Mouse (Mus musculus) adrenal gland, postnatal 14 days (tissue): Measurements from ENCODE around the gene Ccer2. TPM values are rescaled to one million over a fixed set of nuclear protein-coding genes. Genes with fewer than 3 reads are reported as not detected.

ENCODE experiments used
- DNase-seq: peaks from one replicate; pipeline ENCODE4 v3.0.0; 2021; ENCODE audit warnings: mixed read lengths
- total RNA-seq: library from RNA; stranded (reverse); gene quantifications from 2 replicates; pipeline ENCODE4 v1.2.3, GENCODE M21; 2021

Gene Ccer2
- total RNA-seq, 1 experiment from 2014 or later, result not detected

GRCm38 (mm10) chr7:28790066-28790806 lies 34.3 kb downstream of the Ccer2 start:
- DNase-seq, result peak; percentile 32

GRCm38 (mm10) chr7:28791706-28792105 lies 35.7 kb downstream of the Ccer2 start:
- DNase-seq, result peak; percentile 21

- no peak for DNase-seq
Observed at GRCm38 (mm10) chr7:28792391-28793185, 36.6 kb downstream of the Ccer2 start.

GRCm38 (mm10) chr7:28793834-28794233 lies 37.9 kb downstream of the Ccer2 start:
- DNase-seq, result peak; percentile 43

- DNase-seq, result no peak
Observed at GRCm38 (mm10) chr7:28794496-28794895, 38.5 kb downstream of the Ccer2 start.

- no peak for DNase-seq
Observed at GRCm38 (mm10) chr7:28795832-28796231, 39.9 kb downstream of the Ccer2 start.

GRCm38 (mm10) chr7:28796562-28796975 lies 40.6 kb downstream of the Ccer2 start:
- DNase-seq, result peak; percentile 94

GRCm38 (mm10) chr7:28799994-28800393 lies 44.0 kb downstream of the Ccer2 start:
- no peak for DNase-seq

GRCm38 (mm10) chr7:28801451-28801850 lies 45.5 kb downstream of the Ccer2 start:
- no peak for DNase-seq

GRCm38 (mm10) chr7:28801901-28802670 lies 46.1 kb downstream of the Ccer2 start:
- peak; percentile 61 for DNase-seq

GRCm38 (mm10) chr7:28802846-28803588 lies 47.0 kb downstream of the Ccer2 start:
- DNase-seq, result no peak

GRCm38 (mm10) chr7:28803756-28804155 lies 47.8 kb downstream of the Ccer2 start:
- DNase-seq, result no peak

- peak; percentile 45 for DNase-seq
Observed at GRCm38 (mm10) chr7:28806869-28807268, 50.9 kb downstream of the Ccer2 start.

- DNase-seq, result peak; percentile 78
Observed at GRCm38 (mm10) chr7:28807641-28808220, 51.8 kb downstream of the Ccer2 start.

- DNase-seq, result peak; percentile 80
Observed at GRCm38 (mm10) chr7:28808221-28808941, 52.4 kb downstream of the Ccer2 start, which contains the start of gene Hnrnpl. Hnrnpl (plus strand) TSS chr7:28808541.

Other genes starting within 250 kb of the Ccer2 start
- not detected in 2 replicates for gene Ifnl2, start 245.7 kb upstream of the Ccer2 start, total RNA-seq
- gene Ifnl3, start 233.3 kb upstream of the Ccer2 start, total RNA-seq, result not detected in 2 replicates
- not detected in 2 replicates for gene Sycn, start 215.3 kb upstream of the Ccer2 start, total RNA-seq
- 0.41 TPM in 1 of 2 replicates, not detected in the other for gene Nccrp1, start 208.9 kb upstream of the Ccer2 start, total RNA-seq
- gene Samd4b, start 158.0 kb upstream of the Ccer2 start, total RNA-seq, result 52.3 and 56.3 TPM in 2 replicates
- 22.0 and 25.6 TPM in 2 replicates for gene Pak4, start 158.0 kb upstream of the Ccer2 start, total RNA-seq
- not detected in 2 replicates for gene Acp7, start 124.8 kb upstream of the Ccer2 start, total RNA-seq
- gene Fbxo27, start 63.3 kb upstream of the Ccer2 start, total RNA-seq, result 0.63 and 2.6 TPM in 2 replicates
- gene Fbxo17, start 39.4 kb upstream of the Ccer2 start, total RNA-seq, result 2.3 and 4.4 TPM in 2 replicates
- gene Mrps12, start 14.4 kb upstream of the Ccer2 start, total RNA-seq, result 82.1 and 82.9 TPM in 2 replicates
- 17.6 and 18.9 TPM in 2 replicates for gene Sars2, start 14.2 kb upstream of the Ccer2 start, total RNA-seq
- gene Sirt2, start 10.6 kb downstream of the Ccer2 start, total RNA-seq, result 66.5 and 78.3 TPM in 2 replicates
- 38.5 and 43.0 TPM in 2 replicates for gene Nfkbib, start 11.3 kb downstream of the Ccer2 start, total RNA-seq
- gene Rinl, start 32.8 kb downstream of the Ccer2 start, total RNA-seq, result 3.1 and 7.3 TPM in 2 replicates
- gene Hnrnpl, start 52.4 kb downstream of the Ccer2 start, total RNA-seq, result 423 and 480 TPM in 2 replicates
- 1,138 and 1,196 TPM in 2 replicates for gene Ech1, start 69.0 kb downstream of the Ccer2 start, total RNA-seq
- 18.7 and 32.4 TPM in 2 replicates for gene Lgals4, start 77.7 kb downstream of the Ccer2 start, total RNA-seq
- gene Lgals7, start 107.7 kb downstream of the Ccer2 start, total RNA-seq, result 1.1 TPM in 1 of 2 replicates, not detected in the other
- 0.19 and 0.60 TPM in 2 replicates for gene Capn12, start 125.2 kb downstream of the Ccer2 start, total RNA-seq
- gene Actn4, start 206.2 kb downstream of the Ccer2 start, total RNA-seq, result 271 and 282 TPM in 2 replicates
- 233 and 240 TPM in 2 replicates for gene Eif3k, start 225.7 kb downstream of the Ccer2 start, total RNA-seq
- 1.8 and 7.9 TPM in 2 replicates for gene Map4k1, start 225.9 kb downstream of the Ccer2 start, total RNA-seq